Mouse (Mus musculus): Measurements from ENCODE around the gene Gm20441.

The Gm20441 gene

DNA sequence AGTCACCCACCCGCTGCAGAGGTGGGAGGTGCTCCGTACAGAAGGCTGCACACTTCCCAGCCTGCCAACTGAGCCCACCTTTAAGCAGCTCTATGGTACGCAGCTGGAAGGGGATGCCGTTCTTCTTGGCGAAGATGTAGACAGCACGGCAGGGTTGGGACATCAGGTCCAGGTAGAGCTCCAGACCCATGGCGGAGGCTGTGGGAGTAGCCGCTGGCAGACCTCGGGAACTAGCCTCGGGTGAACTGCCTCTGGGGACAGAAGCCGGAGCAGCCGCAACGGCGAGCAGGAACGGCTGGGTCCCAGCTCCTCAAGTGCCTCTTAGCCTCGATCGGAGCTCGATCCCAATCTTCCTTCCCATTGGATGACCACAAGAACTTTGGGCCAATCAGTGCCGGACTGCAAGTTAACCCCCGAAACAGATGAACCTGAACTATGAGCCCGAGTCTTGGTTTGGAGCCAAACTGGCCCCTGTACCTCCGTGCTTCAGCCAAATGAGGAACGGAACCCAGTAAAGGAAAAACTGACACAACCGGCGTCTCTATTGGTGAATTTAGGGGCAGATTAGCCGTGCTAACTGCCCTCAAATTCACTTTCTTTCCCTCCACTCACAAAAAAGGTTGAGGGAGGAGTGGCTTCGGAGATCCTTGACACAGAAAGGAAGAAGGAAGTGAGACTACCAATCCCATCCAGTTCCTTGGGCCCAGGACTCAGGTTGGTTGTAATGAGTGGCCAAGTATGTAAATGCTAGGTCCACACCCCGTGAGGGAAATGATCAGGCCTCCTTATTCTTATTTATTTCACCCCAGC is at the start of gene Gm20441, which contains the start of gene Gstt3:
Gm20441 (minus strand) TSS at position 186 of the 810 bp plus-strand sequence.
Gstt3 (minus strand) TSS at position 646 of the 810 bp plus-strand sequence.
- DNase-seq (ENCODE audit: low spot score): no peak

DNA sequence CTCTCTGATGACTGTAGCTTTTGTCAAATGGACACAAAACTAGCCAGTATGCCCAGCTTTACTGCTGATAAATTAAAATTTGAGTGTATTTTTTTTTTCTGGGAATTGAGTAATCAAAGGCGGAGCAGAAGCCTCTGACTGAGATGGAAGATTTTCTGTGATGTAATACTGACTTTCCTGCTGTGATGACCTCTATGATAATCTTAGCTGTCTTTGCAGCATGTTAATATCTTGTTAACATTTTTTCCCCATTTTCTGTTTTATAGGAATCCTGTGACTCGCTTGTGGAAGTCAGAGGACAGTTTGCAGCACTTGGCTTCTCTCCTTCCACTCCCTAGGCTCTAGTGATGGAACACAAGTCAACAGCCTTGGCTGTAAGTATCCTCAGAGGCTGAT is 49.5 kb upstream of the Gm20441 start:
- DNase-seq (ENCODE audit: low spot score): no peak

DNA sequence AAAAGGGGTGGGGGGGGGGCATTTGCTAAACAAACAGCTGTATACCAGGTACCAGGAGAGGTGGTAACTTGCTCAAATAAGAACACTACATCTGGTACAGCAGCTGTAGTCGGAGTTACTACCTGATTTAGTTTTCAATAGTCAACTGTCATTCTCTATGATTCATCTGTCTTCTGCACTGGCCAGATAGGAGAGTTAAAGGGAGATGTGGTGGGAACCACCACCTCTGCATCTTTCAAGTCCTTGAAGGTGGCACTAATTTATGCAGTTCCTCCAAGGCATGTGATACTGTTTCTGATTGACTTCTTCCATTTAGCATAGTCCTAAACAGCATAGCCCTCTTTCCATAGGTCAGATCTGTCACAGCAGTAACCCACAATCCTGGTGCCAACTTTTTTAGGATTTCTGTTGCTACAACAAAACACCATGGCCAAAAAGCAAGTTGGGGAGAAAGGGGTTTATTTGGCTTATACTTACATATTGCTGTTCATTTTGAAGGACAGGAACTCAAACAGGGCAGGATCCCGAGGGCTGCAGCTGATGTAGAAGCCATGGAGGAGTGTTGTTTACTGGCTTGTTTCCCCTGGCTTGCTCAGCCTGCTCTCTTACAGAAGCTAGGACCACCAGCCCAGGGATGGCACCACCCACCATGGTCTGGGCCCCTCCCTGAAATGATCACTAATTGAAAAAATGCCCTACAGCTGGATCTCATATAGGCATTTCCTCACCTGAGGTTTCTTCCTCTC is 48.9 kb upstream of the Gm20441 start:
- DNase-seq (ENCODE audit: low spot score): no peak

DNA sequence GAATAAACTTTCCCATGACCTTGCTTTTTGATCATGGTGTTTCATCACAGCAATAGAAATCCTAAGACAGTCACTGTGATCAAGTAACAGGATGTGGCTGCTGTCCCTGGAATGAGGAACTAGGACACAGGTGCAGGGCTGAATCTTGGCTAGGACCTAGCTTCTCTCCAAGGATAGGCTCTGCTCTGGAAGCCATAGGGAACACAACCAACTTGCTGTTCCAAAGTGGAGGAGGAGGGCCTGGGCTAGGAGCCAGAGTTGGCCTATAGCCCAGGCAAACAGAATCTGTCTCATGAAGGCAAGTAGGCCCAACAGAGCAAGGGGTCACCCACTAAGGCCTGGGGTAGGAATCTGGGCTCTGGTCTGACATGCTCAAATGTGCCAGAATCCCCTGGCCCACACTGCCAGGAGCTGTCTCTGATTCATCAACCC is 47.8 kb upstream of the Gm20441 start:
- no peak for DNase-seq (ENCODE audit: low spot score)

DNA sequence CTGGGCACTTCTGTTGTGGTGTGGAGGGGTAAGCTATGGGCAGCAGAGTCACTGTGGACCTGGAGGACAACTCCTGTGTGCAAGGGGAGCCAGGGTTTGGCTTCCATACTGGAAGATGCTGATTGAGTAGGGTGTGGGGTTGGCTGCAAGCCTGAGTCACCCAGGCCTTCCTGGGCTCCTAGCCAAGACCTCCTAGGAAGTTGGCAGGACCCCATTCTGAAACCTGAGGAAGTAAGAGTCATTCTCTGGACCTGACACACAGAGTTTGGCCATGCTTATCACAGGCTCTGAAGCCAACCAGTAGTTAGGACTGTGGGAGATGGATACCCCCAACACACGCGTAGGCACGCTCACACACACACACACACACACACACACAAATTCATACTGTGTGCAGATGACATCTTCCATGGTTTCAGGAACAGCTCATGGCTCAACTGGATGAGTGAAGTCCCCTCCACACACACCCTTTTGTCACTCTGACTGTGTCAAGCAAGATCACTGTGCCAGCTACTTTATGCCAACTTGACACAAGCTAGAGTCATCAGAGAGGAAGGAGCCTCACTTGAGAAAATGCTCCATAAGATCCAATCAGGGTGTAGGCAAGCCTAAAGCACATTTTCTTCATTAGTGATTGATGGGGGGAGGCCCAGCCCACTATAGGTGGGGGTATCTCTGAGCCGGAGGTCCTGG is 47.1 kb upstream of the Gm20441 start:
- DNase-seq (ENCODE audit: low spot score): no peak

DNA sequence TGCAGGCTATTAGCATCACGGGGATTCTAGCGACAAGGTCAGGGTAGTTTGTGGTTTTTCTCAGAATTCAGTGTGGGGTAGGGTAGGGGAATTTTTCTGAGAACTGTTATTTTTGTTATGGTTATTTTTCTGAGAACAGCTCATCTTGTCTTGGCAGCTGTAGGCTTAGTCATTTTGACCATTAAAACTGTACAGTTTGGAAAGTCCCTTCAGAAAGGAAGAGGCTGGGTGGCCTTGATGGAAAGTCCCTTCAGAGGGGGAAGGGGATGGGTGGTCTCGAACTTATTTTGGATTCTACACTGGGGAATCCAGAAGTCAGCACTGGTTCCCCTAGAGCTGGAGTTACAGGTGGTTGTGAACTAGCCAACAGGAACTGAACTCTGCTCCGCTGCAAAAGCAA is 43.8 kb upstream of the Gm20441 start:
- no peak for DNase-seq (ENCODE audit: low spot score)

DNA sequence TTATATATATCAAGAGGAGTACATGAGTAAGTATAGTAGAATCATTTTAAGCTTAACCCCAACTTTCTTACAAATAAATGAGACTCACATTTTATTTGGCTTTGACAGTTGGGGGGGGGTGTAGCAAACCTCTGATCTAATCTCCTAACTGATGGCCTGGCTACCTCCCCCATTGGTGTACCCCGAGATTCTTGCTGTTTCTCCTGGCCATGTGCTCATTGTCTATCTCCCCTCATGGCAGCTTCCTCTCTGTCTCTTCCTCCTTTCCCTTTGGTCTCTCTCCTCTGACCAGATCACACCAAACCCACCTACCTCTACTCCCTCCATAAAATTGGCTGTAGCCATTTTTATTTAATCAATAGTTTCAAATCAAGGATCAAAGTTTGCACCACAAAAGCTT is 43.0 kb upstream of the Gm20441 start:
- DNase-seq (ENCODE audit: low spot score): no peak

DNA sequence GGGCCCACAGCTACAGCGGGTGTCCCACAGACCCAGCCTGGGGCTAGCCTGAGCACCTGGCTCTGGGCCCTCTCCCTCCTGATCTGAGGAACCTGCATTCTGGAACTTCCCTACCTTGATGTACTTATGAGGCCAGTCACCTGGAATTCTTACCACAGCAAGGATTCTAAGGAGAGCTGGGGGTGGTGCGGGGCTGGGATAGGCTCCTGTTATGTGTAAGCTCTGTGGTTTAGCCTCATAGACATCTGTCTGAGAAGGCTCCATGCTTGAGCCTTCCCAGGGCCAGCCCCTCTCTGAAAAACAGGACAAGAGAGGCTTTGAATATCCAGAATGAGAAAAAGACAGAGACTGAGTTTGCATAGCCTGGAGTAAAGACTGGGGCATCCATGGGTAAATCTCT is 41.7 kb upstream of the Gm20441 start, which contains the start of gene Gstt4:
Gstt4 (minus strand) TSS at position 101 of the 400 bp plus-strand sequence.
- no peak for DNase-seq (ENCODE audit: low spot score)

DNA sequence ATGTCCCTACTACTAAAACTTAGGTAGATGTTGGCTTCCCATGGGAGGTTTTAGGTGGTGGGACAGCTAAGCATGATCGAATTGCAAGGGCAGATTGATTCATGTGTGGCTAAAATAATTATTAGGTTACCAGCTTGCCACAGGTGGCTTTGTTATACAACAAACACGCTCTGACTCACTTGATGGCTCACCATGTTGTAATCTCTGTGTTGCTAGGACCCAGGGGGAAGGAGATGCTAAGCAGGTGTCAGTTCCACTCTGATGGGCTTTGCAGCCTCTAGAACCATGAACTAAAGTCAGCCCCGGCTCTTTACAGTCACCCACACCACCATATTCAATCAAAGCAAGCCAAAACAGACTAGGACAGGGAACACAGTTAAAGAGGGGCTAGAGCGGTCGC is 39.1 kb upstream of the Gm20441 start:
- no peak for DNase-seq (ENCODE audit: low spot score)

DNA sequence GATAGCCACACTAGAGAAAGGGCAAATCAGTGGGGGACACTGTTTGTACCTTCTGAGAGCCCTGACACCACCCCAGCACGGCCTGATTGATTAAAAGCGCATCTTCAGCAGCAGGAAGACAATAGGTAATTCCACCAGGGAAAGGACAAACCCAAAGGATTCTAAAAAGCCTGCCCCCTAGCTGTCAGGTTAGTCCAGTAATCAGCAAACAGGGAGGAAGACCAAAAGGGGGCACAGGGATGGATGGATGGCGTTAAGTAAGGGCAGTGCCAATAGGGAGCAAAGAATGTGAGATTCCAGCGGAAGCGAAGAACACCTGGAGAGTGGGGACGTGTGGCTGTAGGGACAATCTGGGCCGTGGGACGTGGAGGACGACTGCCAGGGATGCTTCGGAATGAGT is 37.9 kb upstream of the Gm20441 start:
- DNase-seq (ENCODE audit: low spot score): no peak

DNA sequence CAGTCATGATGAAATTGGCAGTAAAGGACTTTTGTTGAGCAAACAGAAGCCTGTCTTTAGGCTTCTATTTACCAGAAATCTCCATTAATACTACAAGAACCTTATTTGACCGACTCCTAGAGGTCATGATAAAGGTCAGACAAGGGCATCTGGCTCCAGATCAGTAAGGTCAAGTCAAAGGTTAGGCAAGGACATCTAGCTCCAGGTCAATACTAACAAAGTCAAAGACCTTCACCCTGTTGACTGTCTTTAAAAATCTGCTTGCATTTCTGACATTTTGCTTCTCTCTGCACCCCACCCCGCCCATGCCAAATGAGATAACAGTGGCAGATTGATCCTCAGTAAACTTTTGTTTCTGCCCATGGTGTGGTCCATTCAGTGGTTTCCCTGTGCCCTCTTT is 23.5 kb upstream of the Gm20441 start:
- no peak for DNase-seq (ENCODE audit: low spot score)

DNA sequence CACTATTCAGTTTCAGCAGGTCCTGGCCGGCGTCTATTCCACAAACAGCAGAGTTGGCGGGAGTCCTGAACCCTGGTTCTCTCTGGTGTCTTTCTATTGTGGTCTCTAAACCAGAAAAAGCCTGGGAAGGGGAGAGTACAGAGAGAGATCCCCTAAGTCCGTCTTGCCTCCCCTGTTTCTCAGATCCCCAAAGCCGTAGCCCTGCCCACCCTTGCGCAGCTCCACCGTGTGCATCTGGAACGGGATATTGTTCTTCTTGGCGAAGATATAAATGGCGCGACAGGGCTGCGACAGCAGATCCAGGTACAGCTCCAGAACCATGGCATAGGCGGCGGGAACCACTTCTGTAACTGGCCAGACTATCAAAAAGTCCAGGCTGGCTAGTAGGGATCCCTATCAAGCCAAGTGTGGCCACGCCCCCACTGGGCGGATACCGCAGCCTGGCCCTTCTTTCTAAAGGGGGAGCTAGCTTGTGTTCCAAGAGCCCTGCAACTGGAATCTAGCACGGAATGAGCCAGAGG is 17.5 kb upstream of the Gm20441 start, which contains the start of gene Gstt1:
Gstt1 (minus strand) TSS at position 409 of the 521 bp plus-strand sequence.
- DNase-seq (ENCODE audit: low spot score): no peak

DNA sequence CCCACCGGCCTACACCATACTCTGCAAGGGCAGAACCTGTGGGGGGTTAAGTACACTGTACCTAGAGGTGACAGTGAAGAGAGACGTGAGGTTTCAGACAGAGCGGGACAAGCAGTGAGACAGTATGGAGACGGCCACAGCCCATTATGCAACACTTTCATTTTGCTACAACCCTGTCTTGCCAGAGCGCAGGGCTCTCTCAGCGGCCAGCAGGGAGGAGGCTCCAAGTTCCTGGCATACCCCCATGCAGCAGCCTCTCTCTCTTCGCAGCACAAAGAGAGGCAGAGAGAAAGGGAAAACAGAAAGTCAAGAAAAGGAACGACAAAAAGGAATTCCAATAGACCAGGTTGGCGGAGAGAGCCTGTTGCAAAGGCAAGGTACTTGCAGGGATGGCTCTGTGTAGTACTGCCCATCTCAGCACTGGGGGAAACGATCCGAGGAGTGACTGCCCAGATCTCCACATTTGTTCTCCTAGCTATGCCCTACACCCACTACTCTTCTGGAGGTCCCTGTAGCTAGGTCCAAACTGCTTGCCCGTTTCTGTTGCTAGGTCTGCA is 16.9 kb upstream of the Gm20441 start:
- no peak for DNase-seq (ENCODE audit: low spot score)

DNA sequence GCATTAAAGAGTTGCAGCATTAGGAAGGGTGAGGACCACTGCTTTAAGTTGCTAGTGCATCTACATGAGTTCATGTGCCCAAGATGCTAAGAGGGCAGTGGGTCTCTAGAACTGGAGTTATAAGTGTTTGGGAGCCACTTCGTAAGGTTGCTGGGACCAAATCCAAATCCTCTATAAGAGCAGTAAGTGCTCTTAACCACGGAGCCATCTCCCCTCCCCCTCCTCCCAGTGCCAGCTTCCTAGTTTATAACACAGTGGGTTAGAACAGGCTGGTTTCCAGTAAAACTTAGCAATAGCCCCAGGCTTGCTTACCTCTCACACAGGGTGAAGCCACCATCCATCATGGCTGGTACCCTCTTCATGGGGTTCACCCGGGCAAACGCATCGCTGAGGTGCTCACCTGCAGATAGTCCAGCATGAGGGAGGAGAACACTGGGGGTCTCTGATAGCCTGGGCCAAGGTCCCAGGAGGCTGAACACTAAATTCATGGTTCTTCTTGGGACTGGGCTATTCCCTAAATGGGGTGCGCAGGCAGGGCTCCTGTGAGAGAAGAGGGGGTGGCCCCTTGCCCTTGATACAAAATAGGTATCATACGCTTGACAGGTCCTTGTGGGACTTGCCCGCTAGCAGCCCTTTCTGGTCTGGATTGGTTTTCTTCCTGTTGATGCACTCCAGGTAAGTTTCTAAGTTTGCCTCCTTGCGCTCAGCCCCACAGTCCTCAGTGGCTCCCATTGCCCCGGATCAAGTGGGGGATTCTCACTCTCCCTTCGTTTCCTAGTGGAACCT is 16.2 kb upstream of the Gm20441 start:
- no peak for DNase-seq (ENCODE audit: low spot score)

DNA sequence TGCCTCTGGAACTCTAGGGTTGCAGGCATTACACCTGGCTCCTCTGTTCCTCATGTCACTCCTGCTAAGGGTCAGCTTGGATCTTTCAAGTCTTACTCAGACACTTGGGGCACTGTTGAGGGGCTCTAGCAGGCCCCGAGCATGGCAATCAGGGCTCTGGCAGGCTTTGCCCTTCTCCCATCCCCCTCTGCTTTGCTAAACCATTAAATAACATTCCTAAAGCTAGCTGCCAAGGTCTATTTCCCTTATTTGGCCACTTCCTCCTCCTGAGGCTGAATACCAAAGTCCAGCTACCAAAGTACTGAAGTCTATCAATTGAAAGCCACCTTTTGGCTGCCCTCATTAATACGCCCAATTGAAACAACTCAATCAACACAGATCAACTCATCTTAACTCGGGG is 14.1 kb upstream of the Gm20441 start:
- no peak for DNase-seq (ENCODE audit: low spot score)

DNA sequence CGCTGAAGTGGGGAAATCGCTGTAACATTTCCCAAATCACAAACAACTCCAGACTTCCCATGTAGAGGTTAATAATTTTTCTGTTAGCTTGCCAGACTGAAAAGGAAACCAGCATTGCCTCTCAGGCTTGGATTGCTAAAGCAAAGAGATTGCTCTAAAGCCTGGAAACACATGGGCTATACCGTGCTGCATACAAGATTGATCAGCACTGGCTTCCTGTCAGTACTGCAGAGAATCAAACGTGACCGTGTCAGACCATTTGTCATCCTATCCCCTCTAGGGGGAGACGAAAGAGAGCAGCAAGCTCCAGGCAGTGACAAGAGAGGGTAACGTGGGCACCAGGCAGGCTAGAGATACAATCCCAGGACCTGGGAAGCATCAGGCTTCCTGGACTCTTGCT is 10.0 kb upstream of the Gm20441 start:
- no peak for DNase-seq (ENCODE audit: low spot score)

DNA sequence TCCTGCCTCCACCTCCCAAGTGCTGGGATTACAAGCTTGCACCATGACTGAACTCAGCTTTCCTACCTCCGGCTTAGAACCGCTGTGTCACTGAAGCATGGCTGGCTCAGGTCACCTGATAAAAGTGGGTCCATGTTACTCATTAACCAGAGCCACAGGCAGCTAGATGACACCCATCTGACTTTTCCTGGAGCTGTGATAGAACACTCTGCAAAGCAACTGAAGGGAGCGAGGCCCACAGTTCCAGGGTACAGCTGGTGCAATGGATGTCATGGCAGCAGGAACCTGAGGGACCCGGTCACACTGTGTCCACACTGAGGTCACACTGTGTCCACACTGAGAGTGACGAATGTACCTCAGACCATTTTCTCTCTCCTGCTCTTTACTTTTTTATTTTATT is 9.1 kb upstream of the Gm20441 start:
- no peak for DNase-seq (ENCODE audit: low spot score)

DNA sequence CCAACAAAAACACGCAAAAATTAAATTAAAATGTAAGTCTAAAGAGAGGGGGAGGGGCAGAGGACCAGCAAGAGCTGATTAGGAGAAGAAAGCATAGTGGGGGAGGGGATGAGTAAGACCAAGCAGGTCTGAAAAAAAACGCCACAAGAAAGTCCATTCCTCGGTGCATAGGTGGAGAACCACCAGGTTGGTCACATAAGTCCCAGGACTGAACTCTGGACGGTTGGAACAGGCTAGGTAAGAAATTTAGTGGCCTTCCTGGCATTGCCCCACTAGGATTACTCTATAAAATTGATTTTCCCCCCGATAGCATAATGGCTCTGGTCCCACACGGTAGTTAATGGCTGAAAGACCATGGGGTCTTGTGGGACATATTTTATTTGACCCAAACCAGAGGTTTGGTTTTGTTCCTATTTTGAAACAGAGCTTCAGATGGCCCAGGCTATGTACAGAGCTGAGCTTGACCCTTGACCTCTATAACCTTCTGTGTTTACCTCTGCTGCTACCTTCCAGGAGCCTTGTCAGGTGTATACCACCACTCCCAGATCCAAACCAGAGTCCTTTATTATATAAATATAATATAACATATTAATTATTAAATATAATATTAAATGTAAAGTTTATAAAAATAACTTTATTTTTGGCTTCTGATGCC is 8.5 kb upstream of the Gm20441 start:
- no peak for DNase-seq (ENCODE audit: low spot score)

DNA sequence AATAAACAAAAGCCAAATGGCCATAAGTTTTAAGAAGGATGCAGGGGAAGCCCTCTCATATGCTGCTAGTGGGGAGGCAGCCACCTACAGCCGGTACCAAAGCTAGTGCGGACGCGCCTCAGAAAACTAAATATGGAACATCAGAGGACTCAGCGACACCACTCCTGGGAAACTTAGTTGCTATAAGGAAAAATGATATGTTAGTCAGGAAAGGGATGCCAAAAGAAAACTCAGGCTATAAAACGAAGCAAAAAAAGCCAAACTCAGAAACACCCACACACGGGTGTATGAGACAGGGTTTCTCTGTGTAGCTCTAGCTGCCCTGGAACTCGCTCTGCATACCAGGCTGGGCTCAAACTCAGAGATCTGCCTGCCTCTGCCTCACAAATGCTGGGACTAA is 7.5 kb upstream of the Gm20441 start:
- DNase-seq (ENCODE audit: low spot score): no peak

DNA sequence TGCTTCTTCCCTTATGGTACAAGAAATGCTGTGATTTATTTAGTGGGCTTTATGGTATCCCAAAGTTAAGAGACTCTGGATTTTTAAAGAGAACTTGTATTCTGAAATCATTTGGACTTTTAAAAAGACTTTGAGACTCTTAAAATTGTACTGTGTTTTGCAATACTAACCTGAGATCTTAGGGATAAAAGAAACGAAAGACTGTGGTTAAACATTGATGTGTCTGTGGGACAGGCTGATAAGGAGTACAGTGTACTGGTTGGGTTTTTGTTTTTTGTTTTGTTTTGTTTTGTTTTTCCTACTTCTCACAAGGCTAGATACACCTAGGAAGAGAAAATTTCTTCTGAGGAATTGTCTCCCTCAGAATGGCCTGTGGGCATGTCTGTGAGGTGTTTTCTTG is 4.7 kb upstream of the Gm20441 start:
- no peak for DNase-seq (ENCODE audit: low spot score)
